Mouse (Mus musculus) bone marrow, adult 2 months (tissue): ENCODE measurements around the gene Sprn. TPM values are rescaled to one million over a fixed set of nuclear protein-coding genes. Genes with fewer than 3 reads are reported as not detected.

Experiments
- H3K27ac ChIP-seq: fragments of 200-500 bp; 2 replicates; pipeline ENCODE4 v1.5.1; 2012; ENCODE audit warnings: low read depth, mild to moderate bottlenecking, control low read depth, inconsistent platforms, low read length; ENCODE audit not compliant: control insufficient read depth, poor library complexity, insufficient read depth
- H3K4me1 ChIP-seq: fragments of 200-500 bp; 2 replicates; pipeline ENCODE4 v1.6.1; 2011; ENCODE audit warnings: low read length; ENCODE audit not compliant: control insufficient read depth, insufficient read depth
- H3K4me3 ChIP-seq: fragments of 200-500 bp; replicated peaks from 2 replicates; pipeline ENCODE3; 2011; ENCODE audit warnings: mild to moderate bottlenecking, low read depth, low read length, control low read depth; ENCODE audit not compliant: control insufficient read depth
- CTCF ChIP-seq: fragments of 200-500 bp; IDR thresholded peaks from 2 replicates; pipeline ENCODE4 v1.5.1; 2011; ENCODE audit warnings: low read length, control low read depth; ENCODE audit not compliant: control insufficient read depth, insufficient read depth
- POLR2A ChIP-seq: fragments of 200-500 bp; IDR thresholded peaks from 2 replicates; pipeline ENCODE4 v1.6.1; 2011; ENCODE audit warnings: low read depth, mild to moderate bottlenecking, control low read depth, low read length, borderline replicate concordance; ENCODE audit not compliant: control insufficient read depth
- WGBS: fragments of 180-500 bp; shearing (Covaris S2); methylation state at CpG from one replicate; pipeline ENCODE4 v1.1.7; 2018; 5-methylcytosine and 5-hydroxymethylcytosine counted together
- polyA plus RNA-seq: library from polyadenylated mRNA; stranded (reverse); fragments of >200 nt; gene quantifications from 2 replicates; pipeline ENCODE4 v1.2.4, GENCODE M21; 2011; ENCODE audit warnings: low replicate concordance; ENCODE audit not compliant: missing spikeins, insufficient read depth, insufficient read length

The Sprn gene
- not detected in 2 replicates for polyA plus RNA-seq

GRCm38 (mm10) chr7:140154218-140154927 is at the start of gene Sprn:
Sprn (minus strand) TSS chr7:140154877.
- 14% methylated on average over 28 of the region's 28 CpGs for WGBS
- Histone ChIP-seq H3K4me3 (no peak within 1 kb of the TSS), H3K27ac (no peak within 1 kb of the TSS; the same call in 1 of the 2 replicates), H3K4me1 (no peaks in the 10 kb centered on the region)
- TF ChIP-seq POLR2A (no peak), CTCF (no peak)

GRCm38 (mm10) chr7:140201090-140201489 is 46.4 kb upstream of the Sprn start:
- no peak overlapping the region for H3K27ac ChIP-seq
- TF ChIP-seq CTCF (no peak), POLR2A (no peak)
- WGBS, result 76% methylated on average over 4 of the region's 4 CpGs
- no peaks in the 10 kb centered on the region for H3K4me1 ChIP-seq
- H3K4me3 ChIP-seq, result no peak overlapping the region

- 65% methylated on average over 8 of the region's 8 CpGs for WGBS
- no peak overlapping the region for H3K4me3 ChIP-seq
- H3K27ac ChIP-seq, result no peak overlapping the region
- no peaks in the 10 kb centered on the region for H3K4me1 ChIP-seq
- TF ChIP-seq CTCF, result no peak
- TF ChIP-seq POLR2A, result no peak
Observed at GRCm38 (mm10) chr7:140196002-140196401, 41.3 kb upstream of the Sprn start.

- Histone ChIP-seq H3K4me3 (no peak overlapping the region), H3K27ac (no peak overlapping the region), H3K4me1 (no peaks in the 10 kb centered on the region)
- TF ChIP-seq POLR2A (no peak), CTCF (no peak)
- 74% methylated on average over 4 of the region's 4 CpGs for WGBS
Observed at GRCm38 (mm10) chr7:140194031-140194430, 39.4 kb upstream of the Sprn start.

GRCm38 (mm10) chr7:140192851-140193250 is 38.2 kb upstream of the Sprn start:
- Histone ChIP-seq H3K27ac (no peak overlapping the region), H3K4me1 (no peaks in the 10 kb centered on the region), H3K4me3 (no peak overlapping the region)
- 65% methylated on average over 2 of the region's 2 CpGs for WGBS
- TF ChIP-seq POLR2A (no peak), CTCF (no peak)

- WGBS, result 50% methylated on average over 2 of the region's 2 CpGs
Observed at GRCm38 (mm10) chr7:140192445-140192844, 37.8 kb upstream of the Sprn start.

GRCm38 (mm10) chr7:140190435-140190834 is 35.8 kb upstream of the Sprn start:
- Histone ChIP-seq H3K4me1 (no peaks in the 10 kb centered on the region), H3K4me3 (no peak overlapping the region), H3K27ac (no peak overlapping the region)
- 76% methylated on average over 1 of the region's 1 CpGs for whole genome bisulfite sequencing
- TF ChIP-seq CTCF (no peak), POLR2A (no peak)

More at GRCm38 (mm10) chr7:140192445-140192844, 37.8 kb upstream of the Sprn start:
- Histone ChIP-seq H3K4me1 (no peaks in the 10 kb centered on the region), H3K27ac (no peak overlapping the region), H3K4me3 (no peak overlapping the region)
- TF ChIP-seq POLR2A, result no peak
- no peak for TF ChIP-seq CTCF

GRCm38 (mm10) chr7:140188391-140189328 is 34.0 kb upstream of the Sprn start:
- H3K4me3 ChIP-seq, result no peak overlapping the region
- 43% methylated on average over 4 of the region's 4 CpGs for WGBS
- no peaks in the 10 kb centered on the region for H3K4me1 ChIP-seq
- TF ChIP-seq CTCF, result no peak
- TF ChIP-seq POLR2A, result no peak
- H3K27ac ChIP-seq, result no peak overlapping the region
